Mouse (Mus musculus) lung, postnatal 0 days (tissue): Measurements from ENCODE around the gene Hip1r.

Experiments
- CTCF ChIP-seq: IDR thresholded peaks from 2 replicates; pipeline ENCODE4 v1.5.1; 2016; ENCODE audit warnings: antibody characterized with exemption, mild to moderate bottlenecking
- EP300 ChIP-seq: IDR thresholded peaks from 2 replicates; pipeline ENCODE4 v1.6.1; 2016; ENCODE audit warnings: antibody characterized with exemption, mild to moderate bottlenecking, control low read depth

DNA sequence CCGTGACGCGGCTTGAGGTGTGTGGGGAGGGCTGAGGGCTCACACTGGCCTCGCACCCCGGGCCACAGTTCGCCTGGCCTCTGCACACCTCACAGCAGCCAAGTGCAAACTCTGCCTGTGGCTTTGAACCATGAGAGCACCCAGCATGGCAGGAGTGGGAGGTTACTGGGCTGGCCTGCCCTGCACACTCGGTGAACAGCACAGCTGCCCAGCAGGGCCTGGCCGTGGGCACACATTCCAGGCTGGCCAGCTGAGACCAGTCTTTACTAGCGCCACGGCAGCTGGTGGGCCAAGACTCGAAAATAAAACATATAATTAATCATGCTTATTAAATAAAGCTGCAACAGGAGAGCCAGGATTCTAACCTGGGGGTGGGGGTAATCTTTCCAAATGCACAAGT lies 32.2 kb downstream of the Hip1r start:
- TF ChIP-seq CTCF (no peak), EP300 (no peak)
